Mouse (Mus musculus) forebrain, embryonic 14.5 days (tissue): Measurements from ENCODE around the gene Tfap2b. TPM values are rescaled to one million over a fixed set of nuclear protein-coding genes. Genes with fewer than 3 reads are reported as not detected.

Experiments
- ATAC-seq: fragments of 200-750 bp; cut with Nextera tagmentation; 2 replicates; pipeline ENCODE4 v1.8.0; 2017; ENCODE audit warnings: mild to moderate bottlenecking, moderate library complexity
- DNase-seq: peaks from one replicate; pipeline ENCODE4 v3.0.0-alpha.2; 2015; ENCODE audit warnings: low spot score
- H3K27ac ChIP-seq: fragments of 300-500 bp; sonication (generic); 2 replicates; pipeline ENCODE4 v1.5.1; 2014; ENCODE audit warnings: low read depth, mild to moderate bottlenecking, control low read depth, low read length, moderate library complexity
- H3K27me3 ChIP-seq: fragments of 300-500 bp; sonication (generic); replicated peaks from 2 replicates; pipeline ENCODE4 v1.6.1; 2014; ENCODE audit warnings: low read length, control low read depth, mixed read lengths; ENCODE audit not compliant: control insufficient read depth, insufficient read depth
- H3K36me3 ChIP-seq: fragments of 300-500 bp; sonication (generic); 2 replicates; pipeline ENCODE4 v1.6.1; 2014; ENCODE audit warnings: low read length, control low read depth; ENCODE audit not compliant: control insufficient read depth, insufficient read depth
- H3K4me1 ChIP-seq: fragments of 300-500 bp; sonication (generic); 2 replicates; pipeline ENCODE4 v1.6.1; 2014; ENCODE audit warnings: antibody characterized with exemption, low read length, control low read depth; ENCODE audit not compliant: control insufficient read depth, insufficient read depth
- H3K4me2 ChIP-seq: fragments of 300-500 bp; sonication (generic); 2 replicates; pipeline ENCODE4 v1.6.1; 2014; ENCODE audit warnings: mild to moderate bottlenecking, control low read depth, low read length
- H3K4me3 ChIP-seq: fragments of 300-500 bp; sonication (generic); 2 replicates; pipeline ENCODE4 v1.5.1; 2014; ENCODE audit warnings: low read depth, low read length, control low read depth
- H3K9ac ChIP-seq: fragments of 300-500 bp; sonication (generic); 2 replicates; pipeline ENCODE4 v1.6.1; 2014; ENCODE audit warnings: mild to moderate bottlenecking, low read length, control low read depth, moderate library complexity
- H3K9me3 ChIP-seq: fragments of 300-500 bp; sonication (generic); replicated peaks from 2 replicates; pipeline ENCODE4 v1.6.1; 2016; ENCODE audit warnings: low read length, control low read depth, mixed read lengths; ENCODE audit not compliant: control insufficient read depth
- WGBS: fragments of 180-500 bp; shearing (Covaris S2); extraction: QIAGEN DNeasy Blood & Tissue Kit; methylation state at CpG from one replicate; pipeline ENCODE4 v1.1.7; 2014; 5-methylcytosine and 5-hydroxymethylcytosine counted together
- polyA plus RNA-seq: library from polyadenylated mRNA; unstranded; fragments of >200 nt; fragmentation: Nextera tagmentation; extraction: Ambion mirVana; gene quantifications from 2 replicates; pipeline ENCODE4 v1.2.1, GENCODE M21; 2014

Gene Tfap2b
- polyA plus RNA-seq, 1 experiment from 2014 or later: 0.60 TPM

- DNase-seq: no peak
- no peaks in the 10 kb centered on the region for H3K9me3 ChIP-seq
- 0% methylated on average over 8 of the region's 8 CpGs for WGBS
- H3K4me1 ChIP-seq: no peaks in the 10 kb centered on the region
- H3K4me2 ChIP-seq: no peak overlapping the region
- ATAC-seq: no peak
- H3K36me3 ChIP-seq: no peaks in the 10 kb centered on the region
- H3K27ac ChIP-seq: no peak overlapping the region
- H3K9ac ChIP-seq: no peak overlapping the region
- no peak overlapping the region for H3K4me3 ChIP-seq
- peaks cover 69% of the 10 kb centered on the region for H3K27me3 ChIP-seq
These were observed 2.3 kb downstream of the Tfap2b start for GRCm38 (mm10) chr1:19211033-19211405.

- Histone ChIP-seq H3K9ac (no peak overlapping the region), H3K36me3 (no peaks in the 10 kb centered on the region), H3K9me3 (no peaks in the 10 kb centered on the region), H3K27me3 (peaks cover 75% of the 10 kb centered on the region), H3K4me3 (no peak overlapping the region), H3K4me2 (no peak overlapping the region), H3K4me1 (no peaks in the 10 kb centered on the region), H3K27ac (no peak overlapping the region)
- no peak for ATAC-seq
- peak; percentile 16 for DNase-seq
- WGBS: under 1% methylated on average over 15 of the region's 15 CpGs
These were observed 2.9 kb downstream of the Tfap2b start for GRCm38 (mm10) chr1:19211546-19212154.

- H3K4me3 ChIP-seq: no peak overlapping the region
- no peak overlapping the region for H3K27ac ChIP-seq
- H3K4me2 ChIP-seq: no peak overlapping the region
- ATAC-seq (no peak), DNase-seq (no peak)
- H3K9ac ChIP-seq: no peak overlapping the region
- H3K4me1 ChIP-seq: no peaks in the 10 kb centered on the region
- WGBS: 0% methylated on average over 4 of the region's 4 CpGs
- no peaks in the 10 kb centered on the region for H3K36me3 ChIP-seq
- H3K27me3 ChIP-seq: peaks cover 78% of the 10 kb centered on the region
- H3K9me3 ChIP-seq: no peaks in the 10 kb centered on the region
These were observed 4.0 kb downstream of the Tfap2b start for GRCm38 (mm10) chr1:19212691-19213090.

GRCm38 (mm10) chr1:19213171-19213570 is 4.5 kb downstream of the Tfap2b start:
- ATAC-seq (no peak), DNase-seq (peak; percentile 1)
- no peaks in the 10 kb centered on the region for H3K4me1 ChIP-seq
- WGBS: under 1% methylated on average over 4 of the region's 4 CpGs
- no peaks in the 10 kb centered on the region for H3K9me3 ChIP-seq
- H3K9ac ChIP-seq: no peak overlapping the region
- H3K4me3 ChIP-seq: no peak overlapping the region
- H3K27me3 ChIP-seq: peaks cover 80% of the 10 kb centered on the region
- H3K27ac ChIP-seq: no peak overlapping the region
- H3K36me3 ChIP-seq: no peaks in the 10 kb centered on the region
- H3K4me2 ChIP-seq: no peak overlapping the region

GRCm38 (mm10) chr1:19213851-19214395 is 5.2 kb downstream of the Tfap2b start:
- no peak overlapping the region for H3K27ac ChIP-seq
- ATAC-seq: no peak
- peaks cover 81% of the 10 kb centered on the region for H3K27me3 ChIP-seq
- DNase-seq: no peak
- H3K4me3 ChIP-seq: no peak overlapping the region
- H3K9ac ChIP-seq: no peak overlapping the region
- under 1% methylated on average over 36 of the region's 36 CpGs for WGBS
- H3K36me3 ChIP-seq: no peaks in the 10 kb centered on the region
- H3K4me1 ChIP-seq: no peaks in the 10 kb centered on the region
- no peak overlapping the region for H3K4me2 ChIP-seq
- no peaks in the 10 kb centered on the region for H3K9me3 ChIP-seq

GRCm38 (mm10) chr1:19217391-19217790 is 8.7 kb downstream of the Tfap2b start:
- H3K36me3 ChIP-seq: no peaks in the 10 kb centered on the region
- H3K9ac ChIP-seq: no peak overlapping the region

GRCm38 (mm10) chr1:19218221-19218620 is 9.5 kb downstream of the Tfap2b start:
- H3K9ac ChIP-seq: no peak overlapping the region
- 2% methylated on average over 7 of the region's 7 CpGs for WGBS
- H3K27me3 ChIP-seq: peaks cover 90% of the 10 kb centered on the region
- no peaks in the 10 kb centered on the region for H3K4me1 ChIP-seq
- no peak overlapping the region for H3K4me2 ChIP-seq
- no peak overlapping the region for H3K4me3 ChIP-seq
- DNase-seq (peak; percentile 0), ATAC-seq (no peak)
- H3K36me3 ChIP-seq: no peaks in the 10 kb centered on the region
- no peaks in the 10 kb centered on the region for H3K9me3 ChIP-seq
- H3K27ac ChIP-seq: no peak overlapping the region

More at GRCm38 (mm10) chr1:19217391-19217790, 8.7 kb downstream of the Tfap2b start:
- H3K4me1 ChIP-seq: no peaks in the 10 kb centered on the region
- no peak overlapping the region for H3K27ac ChIP-seq
- peak; percentile 62 for DNase-seq
- H3K4me2 ChIP-seq: no peak overlapping the region
- H3K27me3 ChIP-seq: peaks cover 90% of the 10 kb centered on the region
- ATAC-seq: peak; percentile 58
- H3K9me3 ChIP-seq: no peaks in the 10 kb centered on the region
- no peak overlapping the region for H3K4me3 ChIP-seq
- 2% methylated on average over 16 of the region's 16 CpGs for WGBS

GRCm38 (mm10) chr1:19219381-19219780 is 10.7 kb downstream of the Tfap2b start:
- no peak overlapping the region for H3K4me2 ChIP-seq

GRCm38 (mm10) chr1:19220564-19220963 is 11.8 kb downstream of the Tfap2b start:
- ATAC-seq (no peak), DNase-seq (no peak)
- WGBS: 0% methylated on average over 1 of the region's 1 CpGs
- Histone ChIP-seq H3K4me1 (no peaks in the 10 kb centered on the region), H3K4me2 (no peak overlapping the region), H3K27ac (no peak overlapping the region), H3K27me3 (peaks cover 94% of the 10 kb centered on the region), H3K36me3 (no peaks in the 10 kb centered on the region), H3K9ac (no peak overlapping the region), H3K4me3 (no peak overlapping the region), H3K9me3 (no peaks in the 10 kb centered on the region)

More at GRCm38 (mm10) chr1:19219381-19219780, 10.7 kb downstream of the Tfap2b start:
- Histone ChIP-seq H3K9me3 (no peaks in the 10 kb centered on the region), H3K9ac (no peak overlapping the region), H3K27ac (no peak overlapping the region), H3K4me1 (no peaks in the 10 kb centered on the region), H3K27me3 (peaks cover 93% of the 10 kb centered on the region), H3K4me3 (no peak overlapping the region), H3K36me3 (no peaks in the 10 kb centered on the region)
- ATAC-seq (no peak), DNase-seq (no peak)
